Comparison of ENCODE assay signal across 8 mouse cellular contexts in the genomic region with DNA sequence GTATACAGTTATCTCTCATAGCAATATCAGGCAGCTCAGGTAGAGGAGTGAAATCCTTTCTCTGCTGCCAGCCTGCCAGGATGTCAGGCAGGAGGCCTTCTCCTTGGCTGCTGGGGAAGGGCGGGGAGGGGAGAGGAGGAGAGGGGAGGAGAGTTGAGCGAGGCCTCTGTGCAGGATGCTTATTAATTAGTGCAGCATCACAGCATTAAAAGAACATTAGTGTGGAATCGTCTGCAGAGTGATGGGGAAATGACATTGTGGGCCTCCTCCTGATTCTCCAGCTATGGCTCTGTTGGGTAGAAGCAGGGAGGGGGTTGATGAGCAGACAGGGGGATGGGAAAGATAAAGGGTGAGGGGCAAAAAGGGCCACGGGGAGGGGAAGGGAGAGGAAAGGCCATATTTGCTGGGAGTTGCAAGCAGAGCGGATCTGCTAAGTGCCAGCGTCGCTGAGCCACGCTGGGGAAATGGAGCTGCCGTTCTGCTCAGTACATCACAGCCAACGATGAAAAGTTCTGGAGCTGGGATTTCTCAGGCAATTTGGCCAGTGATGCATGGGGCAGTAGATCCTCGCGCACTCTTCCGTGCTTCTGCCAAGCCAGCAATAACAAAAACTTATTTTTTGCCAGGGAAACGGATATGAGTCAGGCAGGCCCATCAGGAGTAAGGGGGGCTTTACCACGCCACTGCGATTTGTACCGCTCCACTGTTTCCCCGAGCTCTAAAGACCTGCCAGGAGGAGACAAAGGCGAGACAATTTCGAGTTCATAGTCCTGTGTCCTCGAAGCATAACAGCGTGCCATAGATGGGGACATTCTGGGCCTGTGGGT. TPM values are rescaled to one million over a fixed set of nuclear protein-coding genes. Genes with fewer than 3 reads are reported as not detected.
DNase-seq lines count a peak whose midpoint lies in the region; ATAC-seq and TF ChIP-seq lines count a peak whose summit lies in the region.

No protein-coding gene starts in this region.

- H3K9ac ChIP-seq in liver, postnatal 0 days (replicated peaks), result no peak overlapping the region

- WGBS in liver, postnatal 0 days (ENCODE audit: insufficient replicate concordance), result 48% methylated on average over 21 of the region's 22 CpGs

- TF ChIP-seq EP300 in liver, postnatal 0 days (IDR thresholded peaks at IDR 0.05; ENCODE audit: low read depth), result 0 out of 2 replicates have a peak, but pooled peaks have one; percentile 11

- H3K27ac ChIP-seq in testis, adult 2 months (ENCODE audit: control insufficient read depth, insufficient read depth, low read depth, low read length), result peak overlapping the region; percentile 39; the same call in 1 of the 2 replicates
- peak overlapping the region; percentile 69 for H3K27ac ChIP-seq in liver, postnatal 0 days (ENCODE audit: low read depth)

- H3K27me3 ChIP-seq in testis, adult 2 months (ENCODE audit: control insufficient read depth, insufficient read depth, low read length), result no peaks in the 10 kb centered on the region
- no peaks in the 10 kb centered on the region; the same call in 1 of the 2 replicates for H3K27me3 ChIP-seq in liver, postnatal 0 days (ENCODE audit: insufficient read depth, low read length)

- peaks cover 9% of the 10 kb centered on the region for H3K4me1 ChIP-seq in testis, adult 2 months (ENCODE audit: control insufficient read depth, insufficient read depth, low read length)
- peaks cover 3% of the 10 kb centered on the region; the same call in 1 of the 2 replicates for H3K4me1 ChIP-seq in liver, postnatal 0 days (ENCODE audit: insufficient read depth)

- H3K9me3 ChIP-seq in liver, postnatal 0 days (ENCODE audit: low read length), result no peaks in the 10 kb centered on the region

- intact Hi-C loops in heart, postnatal 25 days (cut with DNase I), result no loop called here
- intact Hi-C loops in gastrocnemius, postnatal 36 days (cut with DNase I), result no loop called here

- no peak for TF ChIP-seq CTCF in testis, adult 2 months (IDR thresholded peaks at IDR 0.05; ENCODE audit: control insufficient read depth, insufficient read depth, insufficient replicate concordance, low read depth, low read length)
- no peak for TF ChIP-seq CTCF in liver, postnatal 0 days (IDR thresholded peaks at IDR 0.05; ENCODE audit: low read depth)

- no peak overlapping the region for H3K4me2 ChIP-seq in liver, postnatal 0 days (ENCODE audit: low read depth, low read length)

- DNase-seq in testis, postnatal 10 days (ENCODE audit: low spot score), result no peak
- peak; percentile 43 for DNase-seq in heart, postnatal 25 days (ENCODE audit: low spot score)
- DNase-seq in liver, postnatal 0 days, result no peak
- DNase-seq in urinary bladder, postnatal 36 days (ENCODE audit: low spot score in 2 of 2), result no peak
- no peak for DNase-seq in thymus, postnatal 0 days (ENCODE audit: low spot score)
- DNase-seq in right cerebral cortex, adult 2 months (ENCODE audit: low spot score in 2 of 2), result no peak
- DNase-seq in gastrocnemius, postnatal 36 days, result no peak

- no peak for TF ChIP-seq POLR2A in testis, adult 2 months (IDR thresholded peaks at IDR 0.05; ENCODE audit: control insufficient read depth, low read depth, low read length)

- H3K4me3 ChIP-seq in testis, adult 2 months (ENCODE audit: control insufficient read depth, low read depth, low read length), result no peak overlapping the region
- H3K4me3 ChIP-seq in liver, postnatal 0 days (ENCODE audit: low read depth, low read length), result no peak overlapping the region

- no peaks in the 10 kb centered on the region for H3K36me3 ChIP-seq in testis, adult 2 months (ENCODE audit: control insufficient read depth, insufficient read depth, low read length)
- no peaks in the 10 kb centered on the region for H3K36me3 ChIP-seq in liver, postnatal 0 days (replicated peaks; ENCODE audit: insufficient read depth, low read length)

- peak; percentile 56 for ATAC-seq in liver, postnatal 0 days

RNA-seq across cellular contexts. Expression of gene Slf2, which starts 30.8 kb away (rescaled TPM):
- 21.5 and 23.4 TPM in 2 replicates for polyA plus RNA-seq in testis, adult 2 months (2012; rRNA removed)
- total RNA-seq in heart, postnatal 25 days (2021), result 10 to 100 TPM; 18.4 to 22.0 TPM
- polyA plus RNA-seq in liver, postnatal 0 days (2015; fragmentation: Nextera tagmentation; extraction: Ambion mirVana), result 6.5 and 7.5 TPM in 2 replicates
- polyA plus RNA-seq in thymus, postnatal 0 days (2015; fragmentation: Nextera tagmentation; extraction: Ambion mirVana), result 16.7 and 17.3 TPM in 2 replicates
- 10 to 100 TPM; 10.5 to 12.5 TPM for total RNA-seq in gastrocnemius, postnatal 36 days (2021)
